Comparison of ENCODE assay signal across 7 mouse cellular contexts in genomic region chr1:171246709-171247452, GRCm38 (mm10). TPM values are rescaled to one million over a fixed set of nuclear protein-coding genes. Genes with fewer than 3 reads are reported as not detected.
DNase-seq lines count a peak whose midpoint lies in the region; ATAC-seq lines count a peak whose summit lies in the region.

No protein-coding gene starts in this region.

- WGBS in embryonic facial prominence, embryonic 11.5 days: under 1% methylated on average over 41 of the region's 41 CpGs
- WGBS in limb, embryonic 10.5 days: under 1% methylated on average over 41 of the region's 41 CpGs
- under 1% methylated on average over 41 of the region's 41 CpGs for WGBS in midbrain, embryonic 13.5 days

- H3K4me1 ChIP-seq in embryonic facial prominence, embryonic 11.5 days (ENCODE audit: control insufficient read depth, insufficient read depth, low read length): peaks cover 12% of the 10 kb centered on the region
- H3K4me1 ChIP-seq in limb, embryonic 10.5 days: peaks cover 57% of the 10 kb centered on the region
- H3K4me1 ChIP-seq in midbrain, embryonic 13.5 days (replicated peaks): peaks cover 50% of the 10 kb centered on the region

- no peaks in the 10 kb centered on the region for H3K27me3 ChIP-seq in embryonic facial prominence, embryonic 11.5 days (ENCODE audit: control insufficient read depth, insufficient read depth, low read length)
- no peaks in the 10 kb centered on the region for H3K27me3 ChIP-seq in limb, embryonic 10.5 days (ENCODE audit: low read depth, poor library complexity, severe bottlenecking)
- no peaks in the 10 kb centered on the region for H3K27me3 ChIP-seq in midbrain, embryonic 13.5 days

- H3K4me2 ChIP-seq in embryonic facial prominence, embryonic 11.5 days (ENCODE audit: low read depth, low read length): peak overlapping the region; percentile 61
- peak overlapping the region; percentile 80 for H3K4me2 ChIP-seq in midbrain, embryonic 13.5 days (replicated peaks)

- DNase-seq in adrenal gland, postnatal 14 days: peak; percentile 98
- peak; percentile 99 for DNase-seq in embryonic facial prominence, embryonic 11.5 days (ENCODE audit: low spot score)
- peak; percentile 98 for DNase-seq in kidney, adult 11 months
- DNase-seq in limb, embryonic 10.5 days (ENCODE audit: low spot score): peak; percentile 100
- DNase-seq in spleen, adult 12 weeks (ENCODE audit: low spot score): peak; percentile 93

- ATAC-seq in embryonic facial prominence, embryonic 11.5 days (replicated peaks; ENCODE audit: insufficient number of reproducible peaks, low FRiP score, low TSS enrichment, low read depth): peak; percentile 85
- ATAC-seq in granulocyte monocyte progenitor cell, adult 5-6 weeks (replicated peaks; ENCODE audit: poor library complexity, severe bottlenecking): peak; percentile 94
- ATAC-seq in midbrain, embryonic 13.5 days: peak; percentile 92

- peak overlapping the region; percentile 66 for H3K27ac ChIP-seq in embryonic facial prominence, embryonic 11.5 days (replicated peaks; ENCODE audit: low read depth, low read length)
- peak overlapping the region; percentile 89 for H3K27ac ChIP-seq in limb, embryonic 10.5 days
- peak overlapping the region; percentile 72 for H3K27ac ChIP-seq in midbrain, embryonic 13.5 days

- H3K9ac ChIP-seq in embryonic facial prominence, embryonic 11.5 days (replicated peaks; ENCODE audit: low read length): peak overlapping the region; percentile 64
- peak overlapping the region; percentile 92 for H3K9ac ChIP-seq in midbrain, embryonic 13.5 days (replicated peaks)

- H3K4me3 ChIP-seq in embryonic facial prominence, embryonic 11.5 days (ENCODE audit: low read depth, low read length): peak overlapping the region; percentile 43
- H3K4me3 ChIP-seq in limb, embryonic 10.5 days: peak overlapping the region; percentile 64
- H3K4me3 ChIP-seq in midbrain, embryonic 13.5 days (replicated peaks): peak overlapping the region; percentile 68

- H3K36me3 ChIP-seq in embryonic facial prominence, embryonic 11.5 days (replicated peaks; ENCODE audit: control insufficient read depth, insufficient read depth, low read depth, low read length): no peaks in the 10 kb centered on the region; the same call in 1 of the 2 replicates
- peaks cover 37% of the 10 kb centered on the region for H3K36me3 ChIP-seq in limb, embryonic 10.5 days
- peaks cover 28% of the 10 kb centered on the region for H3K36me3 ChIP-seq in midbrain, embryonic 13.5 days

- H3K9me3 ChIP-seq in embryonic facial prominence, embryonic 11.5 days (replicated peaks; ENCODE audit: control insufficient read depth, low read length): no peaks in the 10 kb centered on the region
- no peaks in the 10 kb centered on the region for H3K9me3 ChIP-seq in limb, embryonic 10.5 days (replicated peaks)
- H3K9me3 ChIP-seq in midbrain, embryonic 13.5 days: no peaks in the 10 kb centered on the region

RNA-seq across cellular contexts. Expression of gene Adamts4, which starts 3.3 kb away (rescaled TPM):
- 3.1 and 3.4 TPM in 2 replicates for total RNA-seq in adrenal gland, postnatal 14 days (2021)
- polyA plus RNA-seq in embryonic facial prominence, embryonic 11.5 days (2014; fragmentation: Nextera tagmentation; extraction: Ambion mirVana): 5.1 and 6.1 TPM in 2 replicates
- total RNA-seq in granulocyte monocyte progenitor cell, adult 5-6 weeks (2014; fragmentation: Nextera tagmentation): not detected in 2 replicates
- total RNA-seq in granulocyte monocyte progenitor cell, adult 5-6 weeks (2017): not detected in 2 replicates
- polyA plus RNA-seq in limb, embryonic 10.5 days (2016; fragmentation: Nextera tagmentation; extraction: Ambion mirVana): 7.3 and 10.5 TPM in 2 replicates
- 6.5 and 7.4 TPM in 2 replicates for polyA plus RNA-seq in midbrain, embryonic 13.5 days (2015; fragmentation: Nextera tagmentation; extraction: Ambion mirVana)

RNA-seq across cellular contexts. Expression of gene Ndufs2, which starts 4.3 kb away (rescaled TPM):
- 875 and 896 TPM in 2 replicates for total RNA-seq in adrenal gland, postnatal 14 days (2021)
- 266 and 272 TPM in 2 replicates for polyA plus RNA-seq in embryonic facial prominence, embryonic 11.5 days (2014; fragmentation: Nextera tagmentation; extraction: Ambion mirVana)
- 270 and 271 TPM in 2 replicates for total RNA-seq in granulocyte monocyte progenitor cell, adult 5-6 weeks (2014; fragmentation: Nextera tagmentation)
- 358 and 391 TPM in 2 replicates for total RNA-seq in granulocyte monocyte progenitor cell, adult 5-6 weeks (2017)
- 308 and 312 TPM in 2 replicates for polyA plus RNA-seq in limb, embryonic 10.5 days (2016; fragmentation: Nextera tagmentation; extraction: Ambion mirVana)
- 231 and 234 TPM in 2 replicates for polyA plus RNA-seq in midbrain, embryonic 13.5 days (2015; fragmentation: Nextera tagmentation; extraction: Ambion mirVana)

RNA-seq across cellular contexts. Expression of gene Fcer1g, which starts 12.7 kb away (rescaled TPM):
- 13.4 and 18.8 TPM in 2 replicates for total RNA-seq in adrenal gland, postnatal 14 days (2021)
- 19.9 and 22.0 TPM in 2 replicates for polyA plus RNA-seq in embryonic facial prominence, embryonic 11.5 days (2014; fragmentation: Nextera tagmentation; extraction: Ambion mirVana)
- 327 and 359 TPM in 2 replicates for total RNA-seq in granulocyte monocyte progenitor cell, adult 5-6 weeks (2014; fragmentation: Nextera tagmentation)
- 143 and 171 TPM in 2 replicates for total RNA-seq in granulocyte monocyte progenitor cell, adult 5-6 weeks (2017)
- polyA plus RNA-seq in limb, embryonic 10.5 days (2016; fragmentation: Nextera tagmentation; extraction: Ambion mirVana): 6.4 and 10.7 TPM in 2 replicates
- polyA plus RNA-seq in midbrain, embryonic 13.5 days (2015; fragmentation: Nextera tagmentation; extraction: Ambion mirVana): 20.2 and 20.8 TPM in 2 replicates

RNA-seq across cellular contexts. Expression of gene Apoa2, which starts 22.0 kb away (rescaled TPM):
- total RNA-seq in adrenal gland, postnatal 14 days (2021): 80.2 and 1,683 TPM in 2 replicates
- polyA plus RNA-seq in embryonic facial prominence, embryonic 11.5 days (2014; fragmentation: Nextera tagmentation; extraction: Ambion mirVana): 3.5 and 3.7 TPM in 2 replicates
- total RNA-seq in granulocyte monocyte progenitor cell, adult 5-6 weeks (2014; fragmentation: Nextera tagmentation): 4.5 and 6.9 TPM in 2 replicates
- total RNA-seq in granulocyte monocyte progenitor cell, adult 5-6 weeks (2017): 3.7 and 8.0 TPM in 2 replicates
- 1.9 and 2.6 TPM in 2 replicates for polyA plus RNA-seq in limb, embryonic 10.5 days (2016; fragmentation: Nextera tagmentation; extraction: Ambion mirVana)
- 2.6 and 5.1 TPM in 2 replicates for polyA plus RNA-seq in midbrain, embryonic 13.5 days (2015; fragmentation: Nextera tagmentation; extraction: Ambion mirVana)

RNA-seq across cellular contexts. Expression of gene B4galt3, which starts 23.2 kb away (rescaled TPM):
- 31.1 and 34.1 TPM in 2 replicates for total RNA-seq in adrenal gland, postnatal 14 days (2021)
- polyA plus RNA-seq in embryonic facial prominence, embryonic 11.5 days (2014; fragmentation: Nextera tagmentation; extraction: Ambion mirVana): 56.8 and 60.5 TPM in 2 replicates
- total RNA-seq in granulocyte monocyte progenitor cell, adult 5-6 weeks (2014; fragmentation: Nextera tagmentation): 24.7 and 25.6 TPM in 2 replicates
- 14.7 and 19.0 TPM in 2 replicates for total RNA-seq in granulocyte monocyte progenitor cell, adult 5-6 weeks (2017)
- 69.0 and 75.1 TPM in 2 replicates for polyA plus RNA-seq in limb, embryonic 10.5 days (2016; fragmentation: Nextera tagmentation; extraction: Ambion mirVana)
- 99.0 and 99.8 TPM in 2 replicates for polyA plus RNA-seq in midbrain, embryonic 13.5 days (2015; fragmentation: Nextera tagmentation; extraction: Ambion mirVana)

Comparison
In these comparisons a context has a peak if more than half of its experiments do, and no peak if none do; other contexts are left out.
1. Peak in every context shown above with its lines: DNase-seq, ATAC-seq, H3K4me3 ChIP-seq and H3K27ac ChIP-seq.